In genomic region chr4:130108929-130109328, GRCm38 (mm10) we compare ENCODE assay signal across 10 mouse cellular contexts. TPM values are rescaled to one million over a fixed set of nuclear protein-coding genes. Genes with fewer than 3 reads are reported as not detected.
DNase-seq lines count a peak whose midpoint lies in the region; ATAC-seq and TF ChIP-seq lines count a peak whose summit lies in the region.
"Had no signal": no experiment of that assay in that cellular context is flagged by ENCODE, and none has a peak within 500 bp of the region (broad histone marks: within the 10 kb centered on the region; RNA-seq: fewer than 3 reads in every experiment).

No protein-coding gene starts in this region.

- no peak for ATAC-seq in kidney, embryonic 15.5 days (replicated peaks; ENCODE audit: low FRiP score)
- ATAC-seq in megakaryocyte-erythroid progenitor cell, adult 5-6 weeks (replicated peaks; ENCODE audit: low FRiP score, low TSS enrichment, poor library complexity, severe bottlenecking) = peak; percentile 36; the same call in 1 of the 2 replicates
- ATAC-seq in midbrain, embryonic 16.5 days = no peak
- ATAC-seq in forebrain, postnatal 0 days = no peak
- ATAC-seq: forebrain, embryonic 14.5 days had no signal

- peaks cover 24% of the 10 kb centered on the region for H3K4me1 ChIP-seq in kidney, embryonic 15.5 days
- H3K4me1 ChIP-seq in kidney, adult 2 months (ENCODE audit: control insufficient read depth, insufficient read depth, low read length) = peaks cover 17% of the 10 kb centered on the region; the same call in 1 of the 2 replicates
- peaks cover 25% of the 10 kb centered on the region for H3K4me1 ChIP-seq in brown adipose tissue, adult 24 weeks (ENCODE audit: control insufficient read depth, insufficient read depth, insufficient read length, low read length)
- H3K4me1 ChIP-seq in midbrain, embryonic 16.5 days (ENCODE audit: control insufficient read depth, insufficient read depth, low read length) = peaks cover 11% of the 10 kb centered on the region
- no peaks in the 10 kb centered on the region for H3K4me1 ChIP-seq in forebrain, postnatal 0 days (ENCODE audit: insufficient read depth)

- peaks cover 7% of the 10 kb centered on the region for H3K36me3 ChIP-seq in kidney, embryonic 15.5 days
- no peaks in the 10 kb centered on the region for H3K36me3 ChIP-seq in kidney, adult 2 months (ENCODE audit: control insufficient read depth, insufficient read depth, low read length)
- H3K36me3 ChIP-seq in midbrain, embryonic 16.5 days (ENCODE audit: control insufficient read depth, insufficient read depth, low read length) = 0 out of 2 replicates have a peak, but pooled peaks cover 2% of the 10 kb centered on the region
- no peaks in the 10 kb centered on the region for H3K36me3 ChIP-seq in forebrain, postnatal 0 days (ENCODE audit: insufficient read depth)

- TF ChIP-seq CTCF in kidney, adult 2 months (conservative IDR thresholded peaks at IDR 0.05; ENCODE audit: insufficient read depth, insufficient read length, low read depth, low read length) = no peak
- no peak for TF ChIP-seq CTCF in forebrain, postnatal 0 days (IDR thresholded peaks at IDR 0.05; ENCODE audit: low read depth)

- H3K4me2 ChIP-seq in kidney, embryonic 15.5 days = 0 out of 2 replicates have a peak overlapping the region, but pooled peaks have one; percentile 73
- no peak overlapping the region for H3K4me2 ChIP-seq in midbrain, embryonic 16.5 days (ENCODE audit: low read length)
- no peak overlapping the region for H3K4me2 ChIP-seq in forebrain, postnatal 0 days (ENCODE audit: low read depth)

- no peak overlapping the region for H3K4me3 ChIP-seq in kidney, embryonic 15.5 days (replicated peaks)
- no peak overlapping the region for H3K4me3 ChIP-seq in kidney, adult 2 months (ENCODE audit: insufficient read depth, low read depth, low read length)
- H3K4me3 ChIP-seq in brown adipose tissue, adult 24 weeks (ENCODE audit: insufficient read depth, low read depth, low read length) = peak overlapping the region; percentile 4
- no peak overlapping the region for H3K4me3 ChIP-seq in midbrain, embryonic 16.5 days (ENCODE audit: low read depth, low read length)
- no peak overlapping the region for H3K4me3 ChIP-seq in forebrain, postnatal 0 days (ENCODE audit: low read depth, low read length)

- TF ChIP-seq POLR2A in kidney, adult 2 months (IDR thresholded peaks at IDR 0.05; ENCODE audit: low read depth, low read length) = no peak

- DNase-seq in kidney, adult 2 months = no peak
- peak; percentile 41 for DNase-seq in liver
- DNase-seq in urinary bladder, postnatal 4 days (ENCODE audit: low spot score in 2 of 2) = no peak
- no peak for DNase-seq in forebrain, postnatal 0 days
- DNase-seq: left cerebral cortex, postnatal 4 days had no signal

- H3K27me3 ChIP-seq in kidney, embryonic 15.5 days = no peaks in the 10 kb centered on the region
- no peaks in the 10 kb centered on the region for H3K27me3 ChIP-seq in kidney, adult 2 months (replicated peaks; ENCODE audit: control insufficient read depth, insufficient read depth, low read length)
- no peaks in the 10 kb centered on the region for H3K27me3 ChIP-seq in midbrain, embryonic 16.5 days (ENCODE audit: control insufficient read depth, insufficient read depth, low read depth, low read length)
- no peaks in the 10 kb centered on the region for H3K27me3 ChIP-seq in forebrain, postnatal 0 days (ENCODE audit: insufficient read depth, low read length)

- H3K27ac ChIP-seq in kidney, embryonic 15.5 days = no peak overlapping the region
- H3K27ac ChIP-seq in kidney, adult 2 months (ENCODE audit: insufficient read depth, low read depth, low read length) = no peak overlapping the region
- peak overlapping the region; percentile 42 for H3K27ac ChIP-seq in brown adipose tissue, adult 24 weeks (replicated peaks; ENCODE audit: low read depth, low read length)
- H3K27ac ChIP-seq in midbrain, embryonic 16.5 days (ENCODE audit: low read length) = no peak overlapping the region
- no peak overlapping the region for H3K27ac ChIP-seq in forebrain, postnatal 0 days (ENCODE audit: low read depth, low read length)

- 80% methylated on average over 3 of the region's 3 CpGs for WGBS in kidney, embryonic 15.5 days
- 87% methylated on average over 3 of the region's 3 CpGs for WGBS in kidney, adult 2 months
- WGBS in midbrain, embryonic 16.5 days = 89% methylated on average over 3 of the region's 3 CpGs
- WGBS in forebrain, postnatal 0 days = 89% methylated on average over 3 of the region's 3 CpGs

- H3K9ac ChIP-seq in kidney, embryonic 15.5 days = no peak overlapping the region
- no peak overlapping the region for H3K9ac ChIP-seq in midbrain, embryonic 16.5 days (ENCODE audit: low read depth, low read length)
- H3K9ac ChIP-seq in forebrain, postnatal 0 days = no peak overlapping the region

- no peaks in the 10 kb centered on the region for H3K9me3 ChIP-seq in kidney, embryonic 15.5 days (replicated peaks)
- no peaks in the 10 kb centered on the region for H3K9me3 ChIP-seq in midbrain, embryonic 16.5 days (replicated peaks; ENCODE audit: control insufficient read depth, low read length, poor library complexity, severe bottlenecking)
- H3K9me3 ChIP-seq in forebrain, postnatal 0 days (ENCODE audit: low read length) = no peaks in the 10 kb centered on the region

RNA-seq across cellular contexts. Expression of gene Pef1, which starts 6.6 kb away (rescaled TPM):
- polyA plus RNA-seq in kidney, embryonic 15.5 days (2015; fragmentation: Nextera tagmentation; extraction: Ambion mirVana) = 68.9 and 75.1 TPM in 2 replicates
- 129 and 139 TPM in 2 replicates for polyA plus RNA-seq in kidney, adult 2 months (2012; rRNA removed)
- polyA plus RNA-seq in brown adipose tissue, adult 24 weeks (2012; ENCODE audit: insufficient read depth, insufficient read length, missing spikeins) = 67.7 and 71.2 TPM in 2 replicates
- 27.0 and 57.4 TPM in 2 replicates for total RNA-seq in megakaryocyte-erythroid progenitor cell, adult 5-6 weeks (2014; fragmentation: Nextera tagmentation)
- 8.8 and 15.2 TPM in 2 replicates for total RNA-seq in megakaryocyte-erythroid progenitor cell, adult 5-6 weeks (2017)
- 62.1 and 62.3 TPM in 2 replicates for polyA plus RNA-seq in midbrain, embryonic 16.5 days (2015; fragmentation: Nextera tagmentation; extraction: Ambion mirVana)
- 51.6 and 52.9 TPM in 2 replicates for total RNA-seq in forebrain, postnatal 0 days (2014; rRNA removed)
- polyA plus RNA-seq in forebrain, postnatal 0 days (2015; fragmentation: Nextera tagmentation; extraction: Ambion mirVana) = 58.5 and 60.7 TPM in 2 replicates

RNA-seq across cellular contexts. Expression of gene Hcrtr1, which starts 30.2 kb away (rescaled TPM):
- 0.17 and 0.62 TPM in 2 replicates for polyA plus RNA-seq in kidney, embryonic 15.5 days (2015; fragmentation: Nextera tagmentation; extraction: Ambion mirVana)
- 0.54 and 0.56 TPM in 2 replicates for polyA plus RNA-seq in kidney, adult 2 months (2012; rRNA removed)
- polyA plus RNA-seq in brown adipose tissue, adult 24 weeks (2012; ENCODE audit: insufficient read depth, insufficient read length, missing spikeins) = not detected in 2 replicates
- total RNA-seq in megakaryocyte-erythroid progenitor cell, adult 5-6 weeks (2014; fragmentation: Nextera tagmentation) = not detected in 2 replicates
- total RNA-seq in megakaryocyte-erythroid progenitor cell, adult 5-6 weeks (2017) = not detected in 2 replicates
- 3.9 and 6.6 TPM in 2 replicates for polyA plus RNA-seq in midbrain, embryonic 16.5 days (2015; fragmentation: Nextera tagmentation; extraction: Ambion mirVana)
- total RNA-seq in forebrain, postnatal 0 days (2014; rRNA removed) = 2.4 and 5.0 TPM in 2 replicates
- polyA plus RNA-seq in forebrain, postnatal 0 days (2015; fragmentation: Nextera tagmentation; extraction: Ambion mirVana) = 1.6 and 2.5 TPM in 2 replicates
